Mouse (Mus musculus) limb, embryonic 10.5 days (tissue): ENCODE data around the gene Coro6. TPM values are rescaled to one million over a fixed set of nuclear protein-coding genes. Genes with fewer than 3 reads are reported as not detected.
A peak's percentile ranks its signal among the peaks of the same experiment; 100 is the strongest.

Experiments
- DNase-seq: peaks from one replicate; pipeline ENCODE4 v3.0.0-alpha.2; 2017; ENCODE audit warnings: low spot score
- H3K27ac ChIP-seq: fragments of 300-500 bp; sonication (generic); 2 replicates; pipeline ENCODE4 v1.5.1; 2016; ENCODE audit warnings: mild to moderate bottlenecking
- H3K27me3 ChIP-seq: fragments of 300-500 bp; sonication (generic); 2 replicates; pipeline ENCODE4 v1.6.1; 2016; ENCODE audit warnings: low read depth, mild to moderate bottlenecking; ENCODE audit not compliant: poor library complexity, severe bottlenecking
- H3K36me3 ChIP-seq: fragments of 300-500 bp; sonication (generic); 2 replicates; pipeline ENCODE4 v1.6.1; 2016; ENCODE audit warnings: mild to moderate bottlenecking, moderate library complexity
- H3K4me1 ChIP-seq: fragments of 300-500 bp; sonication (generic); 2 replicates; pipeline ENCODE4 v1.6.1; 2016
- H3K4me3 ChIP-seq: fragments of 300-500 bp; sonication (generic); 2 replicates; pipeline ENCODE4 v1.5.1; 2016; ENCODE audit warnings: mild to moderate bottlenecking, moderate library complexity
- H3K9me3 ChIP-seq: fragments of 300-500 bp; sonication (generic); replicated peaks from 2 replicates; pipeline ENCODE4 v1.6.1; 2016; ENCODE audit warnings: mild to moderate bottlenecking
- WGBS: fragments of 180-500 bp; shearing (Covaris S2); methylation state at CpG from one replicate; pipeline ENCODE4 v1.1.7; 2016; 5-methylcytosine and 5-hydroxymethylcytosine counted together
- polyA plus RNA-seq: library from polyadenylated mRNA; unstranded; fragments of >200 nt; fragmentation: Nextera tagmentation; extraction: Ambion mirVana; gene quantifications from 2 replicates; pipeline ENCODE4 v1.2.1, GENCODE M21; 2016

Coro6 gene
- polyA plus RNA-seq, 1 experiment from 2014 or later: 0.15 TPM

DNA sequence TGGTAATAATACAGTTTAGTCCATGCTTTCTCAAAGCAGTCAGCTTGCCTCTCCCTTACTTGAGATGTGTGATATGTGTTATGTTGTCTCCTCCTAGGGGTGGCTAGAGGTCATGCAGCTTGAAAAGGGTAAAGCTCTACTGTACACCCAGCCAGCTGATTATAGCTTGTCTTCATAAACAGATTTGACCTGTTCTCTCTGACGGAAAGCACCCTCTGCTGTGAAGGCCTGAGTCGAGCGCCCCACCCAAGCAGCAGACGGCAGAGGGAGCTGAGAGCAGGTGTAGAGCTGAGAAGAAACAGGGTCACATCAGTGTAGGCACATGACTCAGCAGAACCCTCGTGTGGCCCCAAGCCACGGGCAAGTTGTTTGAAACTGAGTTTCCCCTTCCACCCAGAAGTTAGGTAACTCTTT is 15.6 kb upstream of the Coro6 start:
- Histone ChIP-seq H3K9me3 (no peaks in the 10 kb centered on the region), H3K27ac (no peak overlapping the region), H3K36me3 (peaks cover 30% of the 10 kb centered on the region), H3K4me3 (no peak overlapping the region), H3K4me1 (no peaks in the 10 kb centered on the region), H3K27me3 (no peaks in the 10 kb centered on the region)
- no peak for DNase-seq
- 64% methylated on average over 6 of the region's 6 CpGs for WGBS

DNA sequence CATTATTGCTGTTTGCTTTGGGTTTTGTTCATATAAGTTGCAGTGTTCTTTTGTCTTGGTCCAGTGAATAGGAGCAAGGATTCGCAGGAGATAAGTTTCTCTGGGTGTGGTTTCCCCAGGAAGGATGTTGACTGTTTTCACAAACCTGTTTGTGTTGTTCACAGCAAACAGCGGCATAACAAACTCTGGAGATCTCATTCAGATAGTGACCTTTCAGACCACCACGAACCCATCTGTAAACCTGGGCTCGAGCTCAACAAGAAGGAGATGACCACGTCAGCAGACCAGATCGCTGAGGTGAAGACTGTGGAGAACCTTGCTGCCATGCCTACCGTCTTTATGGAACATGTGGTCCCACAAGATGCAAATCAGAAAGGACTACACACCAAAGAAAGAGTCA is 13.0 kb upstream of the Coro6 start:
- Histone ChIP-seq H3K4me1 (no peaks in the 10 kb centered on the region), H3K36me3 (peaks cover 34% of the 10 kb centered on the region), H3K27me3 (no peaks in the 10 kb centered on the region), H3K4me3 (no peak overlapping the region), H3K9me3 (no peaks in the 10 kb centered on the region), H3K27ac (no peak overlapping the region)
- no peak for DNase-seq
- WGBS: 93% methylated on average over 7 of the region's 7 CpGs

DNA sequence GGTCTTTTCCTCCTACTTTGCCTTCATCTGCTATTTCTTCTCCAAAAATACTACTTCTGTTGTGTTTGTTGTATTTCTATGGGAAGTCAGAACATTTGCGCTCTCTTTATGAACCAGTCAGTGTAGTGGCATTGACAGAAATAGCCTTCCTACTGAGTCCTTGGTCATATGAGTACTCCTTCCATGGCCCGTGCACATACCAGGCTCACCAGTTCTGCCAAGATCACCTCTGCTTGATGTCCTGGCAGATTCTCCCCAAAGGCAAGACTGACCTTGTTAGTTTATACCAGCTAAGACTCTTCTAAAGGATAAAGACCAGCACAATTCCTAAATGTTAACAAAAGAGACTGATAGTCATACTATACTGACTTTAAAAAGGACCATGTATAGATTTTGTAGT is 10.5 kb upstream of the Coro6 start:
- peaks cover 46% of the 10 kb centered on the region for H3K36me3 ChIP-seq
- H3K9me3 ChIP-seq: no peaks in the 10 kb centered on the region
- H3K4me3 ChIP-seq: no peak overlapping the region
- no peaks in the 10 kb centered on the region for H3K27me3 ChIP-seq
- DNase-seq: no peak
- H3K27ac ChIP-seq: no peak overlapping the region
- WGBS: 90% methylated on average over 2 of the region's 2 CpGs
- H3K4me1 ChIP-seq: no peaks in the 10 kb centered on the region

DNA sequence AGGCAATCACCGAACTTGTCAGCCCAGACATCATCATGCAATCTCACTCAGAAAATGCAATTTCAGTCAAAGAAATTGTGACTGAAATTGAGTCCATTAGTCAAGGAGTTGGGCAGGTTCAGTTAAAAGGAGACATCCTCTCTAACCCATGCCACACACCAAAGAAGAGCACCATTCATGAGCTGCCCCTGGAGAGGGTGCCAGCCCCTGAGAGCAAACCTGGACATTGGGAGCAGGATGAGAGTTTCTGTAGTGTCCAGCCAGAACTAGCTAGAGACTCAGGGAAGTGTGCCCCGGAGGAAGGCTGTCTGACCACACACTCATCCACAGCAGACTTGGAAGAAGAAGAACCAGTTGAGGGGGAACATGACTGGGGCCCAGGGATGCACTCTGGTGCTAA is 8.8 kb upstream of the Coro6 start:
- DNase-seq: no peak
- H3K27me3 ChIP-seq: no peaks in the 10 kb centered on the region
- no peaks in the 10 kb centered on the region for H3K4me1 ChIP-seq
- H3K9me3 ChIP-seq: no peaks in the 10 kb centered on the region
- no peak overlapping the region for H3K4me3 ChIP-seq
- WGBS: 95% methylated on average over 2 of the region's 2 CpGs
- H3K27ac ChIP-seq: no peak overlapping the region
- H3K36me3 ChIP-seq: peaks cover 46% of the 10 kb centered on the region

DNA sequence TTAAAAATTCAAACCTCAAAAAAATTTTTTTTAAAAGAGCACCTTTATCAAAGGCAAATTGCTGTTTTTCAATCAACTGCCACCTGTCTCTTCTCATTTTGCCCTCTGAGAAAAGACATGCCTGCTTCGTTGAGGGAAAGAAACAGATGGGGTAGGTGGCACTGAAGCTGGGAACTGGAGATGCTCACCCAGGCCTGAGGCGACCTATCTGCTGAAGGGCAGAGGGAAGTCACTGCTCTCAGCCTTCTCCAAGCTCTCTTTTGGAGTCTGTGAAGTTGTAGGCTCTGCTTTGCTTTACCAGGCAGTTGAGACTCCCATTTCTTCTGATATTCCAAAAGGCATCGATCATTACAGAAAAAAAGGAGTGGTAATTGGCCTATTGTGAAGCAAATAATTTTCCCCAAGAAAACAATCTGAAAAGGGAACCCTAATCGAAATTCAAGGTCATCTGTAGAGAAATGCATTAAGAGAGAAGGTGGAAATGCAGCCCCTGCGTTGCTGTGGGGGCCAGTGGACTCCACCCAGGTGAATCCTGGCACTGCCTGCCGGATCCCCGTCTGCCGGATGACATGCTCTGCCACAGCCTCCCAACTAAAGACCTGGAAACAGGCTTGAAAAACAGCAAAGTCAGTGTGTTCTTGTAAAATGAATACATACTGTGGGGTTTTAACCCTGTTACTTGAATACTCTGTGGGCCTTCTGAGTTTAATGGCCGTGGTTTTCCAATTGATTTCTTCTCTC is 6.3 kb upstream of the Coro6 start:
- no peak overlapping the region for H3K4me3 ChIP-seq
- DNase-seq: no peak
- no peak overlapping the region for H3K27ac ChIP-seq
- no peaks in the 10 kb centered on the region for H3K4me1 ChIP-seq
- peaks cover 26% of the 10 kb centered on the region for H3K36me3 ChIP-seq
- WGBS: 87% methylated on average over 9 of the region's 9 CpGs
- no peaks in the 10 kb centered on the region for H3K9me3 ChIP-seq
- H3K27me3 ChIP-seq: peaks cover 10% of the 10 kb centered on the region

GRCm38 (mm10) chr11:77456866-77457265 is 5.3 kb upstream of the Coro6 start:
- Histone ChIP-seq H3K9me3 (no peaks in the 10 kb centered on the region), H3K36me3 (peaks cover 23% of the 10 kb centered on the region), H3K27me3 (peaks cover 19% of the 10 kb centered on the region), H3K4me3 (no peak overlapping the region), H3K4me1 (peaks cover 1% of the 10 kb centered on the region), H3K27ac (no peak overlapping the region)
- 82% methylated on average over 6 of the region's 6 CpGs for WGBS
- DNase-seq: no peak

DNA sequence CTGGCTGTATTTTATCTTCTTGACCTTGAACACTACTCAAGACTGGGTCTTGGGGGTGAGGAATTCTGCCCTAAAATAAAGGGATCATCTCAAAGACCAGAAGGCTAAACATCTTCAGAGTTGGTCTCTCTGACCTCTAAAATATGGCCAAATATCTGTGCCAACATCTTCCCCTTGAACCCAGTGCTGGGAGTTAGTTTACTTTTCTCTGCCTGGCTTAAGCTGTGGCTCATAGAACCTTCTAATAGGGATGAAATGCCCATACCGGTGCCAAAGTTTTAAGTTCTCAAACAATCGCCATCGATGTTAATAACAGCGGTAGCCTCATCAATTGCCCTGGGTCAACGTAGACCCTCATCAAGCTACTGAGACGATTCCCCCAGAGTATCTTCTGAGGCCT is 355 bp upstream of the Coro6 start:
- 6% methylated on average over 6 of the region's 6 CpGs for WGBS
- peak overlapping the region; percentile 71 for H3K4me3 ChIP-seq
- H3K27ac ChIP-seq: 0 out of 2 replicates have a peak overlapping the region, but pooled peaks have one; percentile 71
- peaks cover 69% of the 10 kb centered on the region for H3K27me3 ChIP-seq
- DNase-seq: no peak
- H3K36me3 ChIP-seq: no peaks in the 10 kb centered on the region
- peaks cover 20% of the 10 kb centered on the region for H3K4me1 ChIP-seq
- no peaks in the 10 kb centered on the region for H3K9me3 ChIP-seq

GRCm38 (mm10) chr11:77463101-77463445 is 862 bp downstream of the Coro6 start:
- H3K36me3 ChIP-seq: no peaks in the 10 kb centered on the region
- 48% methylated on average over 8 of the region's 8 CpGs for WGBS
- H3K27ac ChIP-seq: 0 out of 2 replicates have a peak overlapping the region, but pooled peaks have one; percentile 71
- peak overlapping the region; percentile 71 for H3K4me3 ChIP-seq
- peaks cover 31% of the 10 kb centered on the region for H3K4me1 ChIP-seq
- no peaks in the 10 kb centered on the region for H3K9me3 ChIP-seq
- peaks cover 81% of the 10 kb centered on the region for H3K27me3 ChIP-seq
- DNase-seq: no peak

DNA sequence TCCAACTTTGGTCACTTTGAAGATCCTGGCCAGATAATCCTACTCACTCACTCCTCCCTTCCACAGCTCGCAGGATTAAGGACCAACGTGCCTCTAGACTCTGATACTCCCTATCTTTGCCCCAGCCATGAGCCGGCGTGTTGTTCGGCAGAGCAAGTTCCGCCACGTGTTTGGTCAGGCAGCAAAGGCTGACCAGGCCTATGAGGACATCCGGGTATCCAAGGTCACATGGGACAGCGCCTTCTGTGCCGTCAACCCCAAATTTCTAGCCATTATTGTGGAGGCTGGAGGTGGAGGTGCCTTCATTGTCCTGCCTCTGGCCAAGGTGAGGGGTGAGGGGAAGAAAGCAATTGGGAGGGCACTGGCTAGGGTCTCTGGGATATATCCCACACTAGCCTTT is 1.6 kb downstream of the Coro6 start:
- H3K4me3 ChIP-seq: no peak overlapping the region
- H3K9me3 ChIP-seq: no peaks in the 10 kb centered on the region
- H3K4me1 ChIP-seq: peaks cover 31% of the 10 kb centered on the region
- 76% methylated on average over 10 of the region's 10 CpGs for whole genome bisulfite sequencing
- H3K27ac ChIP-seq: no peak overlapping the region
- no peaks in the 10 kb centered on the region for H3K36me3 ChIP-seq
- H3K27me3 ChIP-seq: peaks cover 88% of the 10 kb centered on the region
- DNase-seq: no peak

GRCm38 (mm10) chr11:77464684-77465083 is 2.5 kb downstream of the Coro6 start:
- 70% methylated on average over 4 of the region's 4 CpGs for WGBS
- Histone ChIP-seq H3K27me3 (peaks cover 97% of the 10 kb centered on the region), H3K9me3 (no peaks in the 10 kb centered on the region), H3K4me3 (no peak overlapping the region), H3K4me1 (peaks cover 31% of the 10 kb centered on the region), H3K36me3 (no peaks in the 10 kb centered on the region), H3K27ac (no peak overlapping the region)
- no peak for DNase-seq

DNA sequence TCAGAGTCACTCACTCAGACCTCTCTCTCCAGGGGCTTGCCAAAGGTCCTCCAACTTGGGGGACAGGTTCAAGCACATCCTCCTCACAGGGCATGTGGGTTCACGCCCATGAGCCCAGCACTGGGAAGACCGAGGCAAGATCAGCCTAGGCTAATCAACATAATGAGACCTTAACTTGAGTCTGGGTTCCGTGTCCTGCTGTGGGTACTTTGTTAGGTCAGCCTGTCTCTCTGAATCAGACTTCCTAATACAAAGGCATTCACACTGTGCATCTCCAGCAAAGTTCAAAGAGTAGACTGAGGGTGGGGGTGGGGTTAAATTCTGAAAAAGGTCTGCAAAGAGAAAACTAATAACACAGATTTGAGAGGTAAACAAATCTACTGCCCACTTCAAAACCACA is 2.9 kb downstream of the Coro6 start:
- 53% methylated on average over 3 of the region's 3 CpGs for WGBS

DNA sequence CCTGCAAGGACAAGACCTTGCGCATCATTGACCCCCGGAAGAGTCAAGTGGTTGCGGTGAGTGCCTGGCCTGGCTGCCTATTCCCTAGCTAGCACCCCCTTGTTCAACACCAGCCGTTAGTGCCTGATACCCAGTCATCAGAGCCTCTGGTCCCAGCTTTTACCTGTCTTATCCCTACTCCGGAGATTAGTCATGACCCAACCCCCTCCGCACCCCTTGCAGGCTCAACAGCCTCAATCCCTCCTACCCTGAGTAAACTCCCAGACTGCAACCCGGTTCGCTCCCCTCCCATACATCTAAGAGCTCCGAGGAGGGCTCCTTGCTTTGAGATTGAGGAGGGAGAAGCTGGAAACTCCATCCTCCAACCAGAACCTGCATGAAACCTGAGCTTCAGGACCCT is 4.3 kb downstream of the Coro6 start:
- DNase-seq: no peak
- Histone ChIP-seq H3K9me3 (no peaks in the 10 kb centered on the region), H3K4me1 (peaks cover 31% of the 10 kb centered on the region), H3K36me3 (peaks cover 17% of the 10 kb centered on the region), H3K4me3 (peak overlapping the region; percentile 33), H3K27ac (peak overlapping the region; percentile 12; the same call in 1 of the 2 replicates), H3K27me3 (peaks cover 86% of the 10 kb centered on the region)
- WGBS: 25% methylated on average over 9 of the region's 9 CpGs

More for the DNA sequence above, 2.9 kb downstream of the Coro6 start:
- DNase-seq: no peak
- H3K4me1 ChIP-seq: peaks cover 31% of the 10 kb centered on the region
- no peak overlapping the region for H3K4me3 ChIP-seq
- no peaks in the 10 kb centered on the region for H3K9me3 ChIP-seq
- H3K27ac ChIP-seq: no peak overlapping the region
- peaks cover 3% of the 10 kb centered on the region; the same call in 1 of the 2 replicates for H3K36me3 ChIP-seq
- peaks cover 96% of the 10 kb centered on the region for H3K27me3 ChIP-seq

DNA sequence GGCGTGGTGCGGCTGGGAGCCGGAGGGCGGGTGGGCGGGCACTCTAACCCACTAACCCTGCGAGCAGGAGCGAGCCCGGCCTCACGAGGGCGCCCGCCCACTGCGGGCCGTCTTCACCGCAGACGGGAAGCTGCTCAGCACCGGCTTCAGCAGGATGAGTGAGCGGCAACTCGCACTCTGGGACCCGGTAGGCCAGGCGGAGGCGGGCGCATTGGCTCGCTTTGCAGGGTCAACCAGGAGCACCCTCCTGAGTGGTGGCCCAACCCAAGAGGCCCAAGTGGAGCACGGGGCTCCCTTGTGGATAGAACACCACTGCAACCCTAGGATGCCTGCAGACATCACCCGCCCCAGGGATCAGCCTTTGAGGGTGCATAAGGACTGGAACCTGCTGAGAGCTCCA is 4.9 kb downstream of the Coro6 start:
- Histone ChIP-seq H3K9me3 (no peaks in the 10 kb centered on the region), H3K4me3 (peak overlapping the region; percentile 33), H3K36me3 (peaks cover 23% of the 10 kb centered on the region), H3K4me1 (peaks cover 27% of the 10 kb centered on the region), H3K27ac (peak overlapping the region; percentile 12), H3K27me3 (peaks cover 80% of the 10 kb centered on the region)
- peak; percentile 75 for DNase-seq
- 3% methylated on average over 25 of the region's 25 CpGs for WGBS
